Mouse (Mus musculus) 416B (cell line): ENCODE measurements at regions not wholly inside any gene's neighbourhood (a gene's known extent, or its start where the extent isn't known, plus 50 kb on each side); places are given as distances from the start of the nearest gene placed in this dataset.

Source experiments
- DNase-seq: peaks from one replicate; pipeline ENCODE4 v3.0.0; 2011; ENCODE audit warnings: low read depth

- peak; percentile 8 for DNase-seq
These were observed 984.2 kb upstream of the Nrxn1 start for GRCm38 (mm10) chr17:92077041-92077440.
